45 mouse cellular contexts compared by ENCODE assay signal in genomic region chr2:122231616-122232015, GRCm38 (mm10). TPM values are rescaled to one million over a fixed set of nuclear protein-coding genes. Genes with fewer than 3 reads are reported as not detected.
"Had no signal": no experiment of that assay in that cellular context is flagged by ENCODE, and none has a peak within 500 bp of the region (broad histone marks: within the 10 kb centered on the region; RNA-seq: fewer than 3 reads in every experiment).

No protein-coding gene starts in this region.

- H3K4me2 ChIP-seq: limb, embryonic 12.5 days; limb, embryonic 13.5 days; limb, embryonic 15.5 days; liver, embryonic 11.5 days; liver, embryonic 12.5 days; liver, embryonic 13.5 days; liver, embryonic 15.5 days; lung, embryonic 14.5 days; lung, embryonic 15.5 days; midbrain, embryonic 11.5 days; midbrain, embryonic 12.5 days; midbrain, embryonic 15.5 days had no signal

- H3K9me3 ChIP-seq: limb, embryonic 10.5 days; limb, embryonic 12.5 days; limb, embryonic 13.5 days; limb, embryonic 15.5 days; liver, embryonic 12.5 days; liver, embryonic 13.5 days; liver, embryonic 15.5 days; lung, embryonic 15.5 days; megakaryocyte, embryonic 14.5 days; midbrain, embryonic 10.5 days; midbrain, embryonic 12.5 days; midbrain, embryonic 15.5 days had no signal

- H3K4me3 ChIP-seq: left cerebral cortex, adult 2 months; limb, embryonic 10.5 days; limb, embryonic 12.5 days; limb, embryonic 13.5 days; limb, embryonic 15.5 days; liver, embryonic 12.5 days; liver, embryonic 13.5 days; liver, embryonic 15.5 days; lung, embryonic 15.5 days; megakaryocyte, embryonic 14.5 days; midbrain, embryonic 10.5 days; midbrain, embryonic 12.5 days; midbrain, embryonic 15.5 days; myocyte had no signal

- ATAC-seq: liver, embryonic 12.5 days; liver, postnatal 0 days; lung, postnatal 0 days; midbrain, embryonic 15.5 days; midbrain, embryonic 16.5 days had no signal

- H3K9ac ChIP-seq: limb, embryonic 12.5 days; limb, embryonic 13.5 days; limb, embryonic 15.5 days; liver, embryonic 12.5 days; liver, embryonic 13.5 days; liver, embryonic 14.5 days; liver, embryonic 15.5 days; liver, postnatal 0 days; lung, embryonic 14.5 days; lung, embryonic 15.5 days; midbrain, embryonic 12.5 days; midbrain, embryonic 15.5 days had no signal

- DNase-seq: liver; liver, embryonic 13.5 days; liver, postnatal 0 days; lung, adult 2 months; lung, embryonic 14.5 days; lung, postnatal 10 days; lung, postnatal 14 days; lung, postnatal 36 days; lung, postnatal 4 days; midbrain, embryonic 14.5 days had no signal

- H3K27me3 ChIP-seq: limb, embryonic 12.5 days; limb, embryonic 13.5 days; limb, embryonic 15.5 days; liver, embryonic 12.5 days; liver, embryonic 13.5 days; liver, embryonic 15.5 days; lung, embryonic 15.5 days; megakaryocyte, embryonic 14.5 days; midbrain, embryonic 12.5 days; midbrain, embryonic 15.5 days had no signal

- H3K36me3 ChIP-seq: limb, embryonic 10.5 days; limb, embryonic 12.5 days; limb, embryonic 13.5 days; limb, embryonic 15.5 days; liver, embryonic 13.5 days; liver, embryonic 15.5 days; lung, embryonic 15.5 days; midbrain, embryonic 10.5 days; midbrain, embryonic 12.5 days; midbrain, embryonic 15.5 days had no signal

- H3K27ac ChIP-seq: left cerebral cortex, adult 2 months; limb, embryonic 10.5 days; limb, embryonic 12.5 days; limb, embryonic 13.5 days; limb, embryonic 15.5 days; liver, embryonic 12.5 days; liver, embryonic 14.5 days; liver, embryonic 15.5 days; lung, embryonic 15.5 days; macrophage; midbrain, embryonic 10.5 days; midbrain, embryonic 12.5 days; midbrain, embryonic 15.5 days had no signal

RNA-seq across cellular contexts. Expression of gene Terb2, which starts 45.5 kb away (rescaled TPM):
- total RNA-seq: left cerebral cortex, adult 2 months; left cerebral cortex, adult 8-10 months; left cerebral cortex, postnatal 10 days; left cerebral cortex, postnatal 14 days; left cerebral cortex, postnatal 25 days; left cerebral cortex, postnatal 36 days; liver, adult 2 months; megakaryocyte progenitor cell, adult 5-6 weeks; megakaryocyte, adult 5-6 weeks; megakaryocyte-erythroid progenitor cell, adult 5-6 weeks; midbrain, postnatal 0 days had no signal
- polyA plus RNA-seq: limb, embryonic 10.5 days; limb, embryonic 11.5 days; limb, embryonic 12.5 days; limb, embryonic 13.5 days; limb, embryonic 14.5 days; limb, embryonic 15.5 days; liver, adult 2 months; liver, embryonic 11.5 days; liver, embryonic 12.5 days; liver, embryonic 13.5 days; liver, embryonic 14.5 days; liver, embryonic 15.5 days; liver, embryonic 16.5 days; liver, postnatal 0 days; lung, adult 2 months; lung, embryonic 14.5 days; lung, embryonic 15.5 days; lung, embryonic 16.5 days; lung, postnatal 0 days; macrophage; midbrain, embryonic 10.5 days; midbrain, embryonic 11.5 days; midbrain, embryonic 12.5 days; midbrain, embryonic 14.5 days; midbrain, embryonic 15.5 days; midbrain, embryonic 16.5 days; midbrain, postnatal 0 days; myocyte; neural tube, embryonic 11.5 days had no signal

RNA-seq across cellular contexts. Expression of gene Patl2, which starts 45.6 kb away (rescaled TPM):
- total RNA-seq: left cerebral cortex, adult 2 months; left cerebral cortex, postnatal 25 days; left cerebral cortex, postnatal 36 days; megakaryocyte, adult 5-6 weeks; megakaryocyte-erythroid progenitor cell, adult 5-6 weeks; monocyte, adult 5-6 weeks had no signal
- polyA plus RNA-seq: limb, embryonic 10.5 days; limb, embryonic 11.5 days; limb, embryonic 12.5 days; limb, embryonic 13.5 days; limb, embryonic 15.5 days; liver, adult 2 months; lung, adult 2 months; lung, embryonic 14.5 days; lung, embryonic 15.5 days; lung, embryonic 16.5 days; lung, postnatal 0 days; midbrain, embryonic 10.5 days; midbrain, embryonic 11.5 days; midbrain, embryonic 12.5 days; midbrain, embryonic 14.5 days; midbrain, embryonic 15.5 days; midbrain, embryonic 16.5 days; neural tube, embryonic 11.5 days had no signal
